Mouse (Mus musculus): ENCODE measurements around the gene Cpne5. TPM values are rescaled to one million over a fixed set of nuclear protein-coding genes. Genes with fewer than 3 reads are reported as not detected.
A peak's percentile ranks its signal among the peaks of the same experiment; 100 is the strongest.

Gene Cpne5
- polyA plus RNA-seq, 1 experiment = 0.16 TPM

- no peaks in the 10 kb centered on the region for H3K27me3 ChIP-seq (ENCODE audit: control insufficient read depth, insufficient read depth, insufficient read length)
- no peaks in the 10 kb centered on the region for H3K36me3 ChIP-seq (ENCODE audit: control insufficient read depth, insufficient read depth)
- no peaks in the 10 kb centered on the region for H3K79me2 ChIP-seq (ENCODE audit: control insufficient read depth, insufficient read depth)
- no peaks in the 10 kb centered on the region for H3K79me3 ChIP-seq (ENCODE audit: low read depth)
- H3ac ChIP-seq (ENCODE audit: control insufficient read depth, insufficient read length, low read depth) = no peak overlapping the region
- TF ChIP-seq MAX (IDR thresholded peaks at IDR 0.05) = no peak
- TF ChIP-seq CTCF (IDR thresholded peaks at IDR 0.05; ENCODE audit: control insufficient read depth, insufficient read depth, insufficient read length) = no peak
- no peak for TF ChIP-seq MYOD1 (IDR thresholded peaks at IDR 0.05; ENCODE audit: control insufficient read depth, insufficient read length, low read depth)
- no peak for TF ChIP-seq MYOG (IDR thresholded peaks at IDR 0.05; ENCODE audit: control insufficient read depth, extremely low read depth, insufficient read length)
- no peak overlapping the region for H3K4me3 ChIP-seq (ENCODE audit: insufficient read depth, poor library complexity, severe bottlenecking)
These were observed 73.4 kb downstream of the Cpne5 start for GRCm38 (mm10) chr17:29164469-29165111.

GRCm38 (mm10) chr17:29162334-29162733 is 75.6 kb downstream of the Cpne5 start:
- Histone ChIP-seq H3K4me3 (ENCODE audit: insufficient read depth, poor library complexity, severe bottlenecking) (no peak overlapping the region), H3K36me3 (ENCODE audit: control insufficient read depth, insufficient read depth) (no peaks in the 10 kb centered on the region), H3ac (ENCODE audit: control insufficient read depth, insufficient read length, low read depth) (no peak overlapping the region), H3K79me3 (ENCODE audit: low read depth) (no peaks in the 10 kb centered on the region), H3K27me3 (ENCODE audit: control insufficient read depth, insufficient read depth, insufficient read length) (no peaks in the 10 kb centered on the region), H3K79me2 (ENCODE audit: control insufficient read depth, insufficient read depth) (no peaks in the 10 kb centered on the region)
- TF ChIP-seq FOSL1 (IDR thresholded peaks at IDR 0.05; ENCODE audit: insufficient read depth, low read length, poor library complexity, severe bottlenecking) (no peak), USF1 (IDR thresholded peaks at IDR 0.05; ENCODE audit: low read depth) (no peak)

- Histone ChIP-seq H3K36me3 (ENCODE audit: control insufficient read depth, insufficient read depth) (no peaks in the 10 kb centered on the region), H3K79me2 (ENCODE audit: control insufficient read depth, insufficient read depth) (no peaks in the 10 kb centered on the region), H3K4me3 (ENCODE audit: insufficient read depth, poor library complexity, severe bottlenecking) (no peak overlapping the region), H3ac (ENCODE audit: control insufficient read depth, insufficient read length, low read depth) (no peak overlapping the region), H3K79me3 (ENCODE audit: low read depth) (no peaks in the 10 kb centered on the region), H3K27me3 (ENCODE audit: control insufficient read depth, insufficient read depth, insufficient read length) (no peaks in the 10 kb centered on the region)
- TF ChIP-seq MYOD1 (IDR thresholded peaks at IDR 0.05; ENCODE audit: control insufficient read depth, insufficient read length, low read depth) = no peak
These were observed 78.1 kb downstream of the Cpne5 start for GRCm38 (mm10) chr17:29159743-29160455.

- Histone ChIP-seq H3ac (ENCODE audit: control insufficient read depth, insufficient read length, low read depth) (no peak overlapping the region), H3K4me3 (ENCODE audit: insufficient read depth, poor library complexity, severe bottlenecking) (no peak overlapping the region), H3K36me3 (ENCODE audit: control insufficient read depth, insufficient read depth) (no peaks in the 10 kb centered on the region), H3K27me3 (ENCODE audit: control insufficient read depth, insufficient read depth, insufficient read length) (no peaks in the 10 kb centered on the region), H3K79me2 (ENCODE audit: control insufficient read depth, insufficient read depth) (no peaks in the 10 kb centered on the region), H3K79me3 (ENCODE audit: low read depth) (no peaks in the 10 kb centered on the region)
- TF ChIP-seq MAX (IDR thresholded peaks at IDR 0.05) (no peak), CTCF (IDR thresholded peaks at IDR 0.05; ENCODE audit: control insufficient read depth, insufficient read depth, insufficient read length) (no peak), CEBPB (IDR thresholded peaks at IDR 0.05; ENCODE audit: low read depth) (no peak), FOSL1 (IDR thresholded peaks at IDR 0.05; ENCODE audit: insufficient read depth, low read length, poor library complexity, severe bottlenecking) (no peak), MYOG (IDR thresholded peaks at IDR 0.05; ENCODE audit: control insufficient read depth, extremely low read depth, insufficient read length) (no peak), USF1 (IDR thresholded peaks at IDR 0.05; ENCODE audit: low read depth) (no peak), MYOD1 (IDR thresholded peaks at IDR 0.05; ENCODE audit: control insufficient read depth, insufficient read length, low read depth) (no peak)
These were observed 78.6 kb downstream of the Cpne5 start for GRCm38 (mm10) chr17:29159320-29159719.

GRCm38 (mm10) chr17:29158899-29159298 is 79.1 kb downstream of the Cpne5 start:
- Histone ChIP-seq H3K4me3 (ENCODE audit: insufficient read depth, poor library complexity, severe bottlenecking) (no peak overlapping the region), H3K36me3 (ENCODE audit: control insufficient read depth, insufficient read depth) (no peaks in the 10 kb centered on the region), H3K79me2 (ENCODE audit: control insufficient read depth, insufficient read depth) (no peaks in the 10 kb centered on the region), H3K79me3 (ENCODE audit: low read depth) (no peaks in the 10 kb centered on the region), H3ac (ENCODE audit: control insufficient read depth, insufficient read length, low read depth) (no peak overlapping the region), H3K27me3 (ENCODE audit: control insufficient read depth, insufficient read depth, insufficient read length) (no peaks in the 10 kb centered on the region)
- TF ChIP-seq FOSL1 (IDR thresholded peaks at IDR 0.05; ENCODE audit: insufficient read depth, low read length, poor library complexity, severe bottlenecking) (no peak), MAX (IDR thresholded peaks at IDR 0.05) (no peak), USF1 (IDR thresholded peaks at IDR 0.05; ENCODE audit: low read depth) (no peak), CEBPB (IDR thresholded peaks at IDR 0.05; ENCODE audit: low read depth) (no peak), CTCF (IDR thresholded peaks at IDR 0.05; ENCODE audit: control insufficient read depth, insufficient read depth, insufficient read length) (no peak), MYOG (IDR thresholded peaks at IDR 0.05; ENCODE audit: control insufficient read depth, extremely low read depth, insufficient read length) (no peak), MYOD1 (IDR thresholded peaks at IDR 0.05; ENCODE audit: control insufficient read depth, insufficient read length, low read depth) (no peak)

- no peaks in the 10 kb centered on the region for H3K79me2 ChIP-seq (ENCODE audit: control insufficient read depth, insufficient read depth)
- H3ac ChIP-seq (ENCODE audit: control insufficient read depth, insufficient read length, low read depth) = no peak overlapping the region
- H3K36me3 ChIP-seq (ENCODE audit: control insufficient read depth, insufficient read depth) = no peaks in the 10 kb centered on the region
- peak; percentile 21 for TF ChIP-seq MAX (IDR thresholded peaks at IDR 0.05)
- TF ChIP-seq CTCF (IDR thresholded peaks at IDR 0.05; ENCODE audit: control insufficient read depth, insufficient read depth, insufficient read length) = no peak
- TF ChIP-seq USF1 (IDR thresholded peaks at IDR 0.05; ENCODE audit: low read depth) = peak; percentile 90
- H3K27me3 ChIP-seq (ENCODE audit: control insufficient read depth, insufficient read depth, insufficient read length) = no peaks in the 10 kb centered on the region
- no peaks in the 10 kb centered on the region for H3K79me3 ChIP-seq (ENCODE audit: low read depth)
- no peak overlapping the region for H3K4me3 ChIP-seq (ENCODE audit: insufficient read depth, poor library complexity, severe bottlenecking)
These were observed 81.1 kb downstream of the Cpne5 start for GRCm38 (mm10) chr17:29156866-29157265.

All from C2C12 (cell line).